Mouse (Mus musculus): ENCODE results near the gene 2700081O15Rik. TPM values are rescaled to one million over a fixed set of nuclear protein-coding genes. Genes with fewer than 3 reads are reported as not detected.

Gene 2700081O15Rik
- total and polyA plus RNA-seq, 3 experiments: 14.1 to 18.0 TPM; not detected in 1

DNA sequence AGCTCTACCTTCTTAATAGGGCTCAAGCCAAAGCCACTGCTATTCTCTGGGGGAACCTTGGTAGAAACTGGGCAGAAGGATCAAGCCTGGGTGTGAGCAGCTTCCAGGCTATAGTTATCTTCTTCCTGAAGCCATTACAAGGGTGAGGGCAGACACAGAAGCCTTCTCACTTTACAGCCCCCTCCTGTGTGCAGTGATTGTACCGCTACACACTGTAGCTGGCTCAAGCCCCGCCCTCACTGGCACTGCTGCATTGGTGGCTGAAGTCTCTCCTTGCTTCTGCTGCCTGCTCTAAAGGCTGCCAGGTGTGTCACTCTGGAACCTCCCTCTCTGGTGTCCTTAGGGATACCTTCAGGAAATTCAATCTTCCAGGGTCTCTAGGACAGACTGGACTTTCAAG, 5.1 kb upstream of the 2700081O15Rik start:
- Histone ChIP-seq H3K4me3 (ENCODE audit: control insufficient read depth in 1 of 2, insufficient read depth in 1 of 2, low read depth in 2 of 2, low read length in 2 of 2) (no peak overlapping the region), H3K27ac (ENCODE audit: control insufficient read depth, low read depth, low read length) (no peak overlapping the region), H3K79me2 (ENCODE audit: control insufficient read depth, insufficient read depth, low read length, poor library complexity) (no peaks in the 10 kb centered on the region; the same call in 1 of the 2 replicates), H3K9me3 (replicated peaks; ENCODE audit: insufficient read depth, low read length) (no peaks in the 10 kb centered on the region), H3K27me3 (ENCODE audit: control insufficient read depth in 1 of 2, insufficient read depth in 2 of 2, low read length in 2 of 2) (peaks cover 2 to 4% of the 10 kb centered on the region in 2 experiments; a peak in 2 of 4 replicates), H3K9ac (ENCODE audit: control insufficient read depth, low read depth, low read length, poor library complexity, severe bottlenecking) (no peak overlapping the region), H3K4me1 (ENCODE audit: control insufficient read depth in 1 of 2, insufficient read depth in 2 of 2, low read length in 2 of 2) (no peaks in the 10 kb centered on the region), H3K36me3 (ENCODE audit: control insufficient read depth in 1 of 2, insufficient read depth in 2 of 2, low read length in 2 of 2) (no peaks in the 10 kb centered on the region)
- TF ChIP-seq MYB (IDR thresholded peaks at IDR 0.05; ENCODE audit: low read depth, low read length) (no peak), ZC3H11A (IDR thresholded peaks at IDR 0.05; ENCODE audit: low read depth, low read length) (no peak), POLR2A (IDR thresholded peaks at IDR 0.05; ENCODE audit: control insufficient read depth in 1 of 2, insufficient read depth in 1 of 2, low read depth in 1 of 2, low read length in 2 of 2, poor library complexity in 1 of 2) (no peak), NRF1 (IDR thresholded peaks at IDR 0.05; ENCODE audit: insufficient read depth, low read depth, low read length, poor library complexity, severe bottlenecking) (no peak), POLR2AphosphoS5 (IDR thresholded peaks at IDR 0.05; ENCODE audit: borderline replicate concordance, low read depth, low read length) (no peak), CTCF (IDR thresholded peaks at IDR 0.05 in 2 of 3, conservative IDR thresholded peaks at IDR 0.05 in 1 of 3; ENCODE audit: control insufficient read depth in 1 of 3, insufficient read depth in 1 of 3, low read depth in 2 of 3, low read length in 3 of 3, poor library complexity in 1 of 3, severe bottlenecking in 1 of 3) (no peak), ETS1 (IDR thresholded peaks at IDR 0.05; ENCODE audit: low read depth, low read length) (no peak), ZNF384 (IDR thresholded peaks at IDR 0.05; ENCODE audit: low read depth, low read length) (no peak)
- no peak for DNase-seq (ENCODE audit: low read depth, low spot score)

DNA sequence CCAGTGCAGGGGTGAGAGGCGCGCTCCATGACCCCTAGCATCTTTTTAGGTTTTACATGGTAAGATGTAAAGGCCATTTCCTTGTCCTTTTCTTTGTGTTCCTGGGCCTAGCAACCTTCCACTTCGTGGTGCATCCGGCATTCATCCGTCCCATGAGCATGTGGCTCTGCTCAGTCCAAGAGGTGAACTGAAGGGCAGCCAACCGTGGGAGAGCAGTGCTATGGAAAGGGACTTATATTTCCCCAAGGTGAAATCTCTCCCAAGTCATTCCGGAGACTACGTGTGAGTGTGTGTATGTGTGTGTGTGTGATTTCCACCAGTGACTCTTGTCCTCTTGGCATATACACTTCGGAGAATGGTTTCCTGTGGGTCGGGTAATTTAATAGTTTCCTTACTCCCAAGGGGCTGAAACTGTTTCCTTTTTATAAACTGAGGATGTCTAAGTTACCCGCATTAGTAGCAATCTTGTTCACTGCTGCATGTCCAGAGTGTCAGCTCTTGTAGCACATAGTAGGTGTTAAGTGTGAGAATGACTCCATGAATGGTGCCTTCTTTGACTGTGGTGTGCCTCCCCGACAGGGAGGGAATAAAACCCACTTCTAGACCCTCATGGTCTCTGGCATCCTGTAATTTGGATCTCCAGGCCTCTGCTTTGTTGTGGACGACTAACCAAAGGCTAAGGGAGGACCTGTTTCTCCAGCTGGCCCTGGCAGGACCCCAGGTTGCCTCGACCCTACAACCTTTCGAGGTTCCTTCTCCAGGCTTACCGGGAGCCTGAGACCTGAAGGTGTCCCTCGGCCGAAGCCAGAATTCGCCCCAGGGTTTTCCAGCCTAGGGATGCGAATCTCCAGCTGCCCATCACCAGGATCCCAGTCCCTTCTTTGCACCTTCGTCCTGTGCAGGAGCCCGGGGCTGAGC, 1.2 kb upstream of the 2700081O15Rik start:
- Histone ChIP-seq H3K4me3 (ENCODE audit: control insufficient read depth in 1 of 2, insufficient read depth in 1 of 2, low read depth in 2 of 2, low read length in 2 of 2) (peak overlapping the region; percentile 70 to 96), H3K79me2 (ENCODE audit: control insufficient read depth, insufficient read depth, low read length, poor library complexity) (peaks cover 19% of the 10 kb centered on the region), H3K4me1 (ENCODE audit: control insufficient read depth in 1 of 2, insufficient read depth in 2 of 2, low read length in 2 of 2) (peaks cover 4 to 21% of the 10 kb centered on the region in 2 experiments), H3K9me3 (replicated peaks; ENCODE audit: insufficient read depth, low read length) (no peaks in the 10 kb centered on the region), H3K27me3 (ENCODE audit: control insufficient read depth in 1 of 2, insufficient read depth in 2 of 2, low read length in 2 of 2) (peaks cover 0 to 2% of the 10 kb centered on the region in 2 experiments; a peak in 2 of 4 replicates), H3K9ac (ENCODE audit: control insufficient read depth, low read depth, low read length, poor library complexity, severe bottlenecking) (peak overlapping the region; percentile 86), H3K36me3 (ENCODE audit: control insufficient read depth in 1 of 2, insufficient read depth in 2 of 2, low read length in 2 of 2) (peaks cover 0 to 17% of the 10 kb centered on the region in 2 experiments; a peak in 2 of 4 replicates), H3K27ac (ENCODE audit: control insufficient read depth, low read depth, low read length) (no peak overlapping the region)
- TF ChIP-seq CHD2 (IDR thresholded peaks at IDR 0.05; ENCODE audit: low read length) (no peak), JUND (IDR thresholded peaks at IDR 0.05; ENCODE audit: low read depth, low read length) (no peak), POLR2AphosphoS2 (IDR thresholded peaks at IDR 0.05; ENCODE audit: low read length) (no peak), MEF2A (IDR thresholded peaks at IDR 0.05; ENCODE audit: extremely low read depth, insufficient replicate concordance, low read depth, low read length, poor library complexity, severe bottlenecking) (no peak), POLR2AphosphoS5 (IDR thresholded peaks at IDR 0.05; ENCODE audit: borderline replicate concordance, low read depth, low read length) (no peak), SMC3 (IDR thresholded peaks at IDR 0.05; ENCODE audit: low read depth, low read length) (no peak), ZKSCAN1 (IDR thresholded peaks at IDR 0.05; ENCODE audit: low read depth, low read length) (peak; percentile 73; the same call in 1 of the 2 replicates)
- no peak for DNase-seq (ENCODE audit: low read depth, low spot score)
